ENCODE assay signal across 9 mouse cellular contexts in the genomic region with DNA sequence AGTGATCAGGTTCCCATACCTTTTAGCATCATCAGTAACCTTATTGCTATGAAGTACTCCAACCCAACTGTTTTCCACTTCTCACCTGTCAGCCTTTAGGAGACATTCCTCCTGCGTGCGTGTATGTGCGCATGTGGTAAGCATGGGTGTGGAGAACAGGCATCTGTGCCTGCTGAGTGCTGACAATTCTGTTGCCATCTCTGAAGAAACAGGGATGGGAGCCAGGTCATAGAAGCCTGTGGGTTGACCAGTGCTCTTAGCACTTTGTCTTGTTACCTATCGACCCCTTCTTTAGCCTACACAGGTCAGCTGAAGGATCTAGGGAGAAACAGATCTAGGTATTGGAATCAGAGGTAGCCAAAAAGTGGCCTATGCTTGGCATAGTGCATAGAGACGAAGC. TPM values are rescaled to one million over a fixed set of nuclear protein-coding genes. Genes with fewer than 3 reads are reported as not detected.
A peak's percentile ranks its signal among the peaks of the same experiment; 100 is the strongest.
DNase-seq lines count a peak whose midpoint lies in the region; ATAC-seq lines count a peak whose summit lies in the region.
"Had no signal": no experiment of that assay in that cellular context is flagged by ENCODE, and none has a peak within 500 bp of the region (broad histone marks: within the 10 kb centered on the region; RNA-seq: fewer than 3 reads in every experiment).

No protein-coding gene starts in this region.

- H3K36me3 ChIP-seq in heart, embryonic 11.5 days (ENCODE audit: control insufficient read depth, insufficient read depth, low read length), result no peaks in the 10 kb centered on the region
- H3K36me3 ChIP-seq in lung, embryonic 16.5 days (ENCODE audit: control insufficient read depth, insufficient read depth, low read length), result no peaks in the 10 kb centered on the region
- no peaks in the 10 kb centered on the region for H3K36me3 ChIP-seq in embryonic facial prominence, embryonic 15.5 days
- no peaks in the 10 kb centered on the region for H3K36me3 ChIP-seq in stomach, embryonic 15.5 days

- no peak overlapping the region for H3K9ac ChIP-seq in heart, embryonic 11.5 days (ENCODE audit: low read depth, low read length)
- peak overlapping the region; percentile 21; the same call in 1 of the 2 replicates for H3K9ac ChIP-seq in lung, embryonic 16.5 days (ENCODE audit: low read length)
- no peak overlapping the region for H3K9ac ChIP-seq in embryonic facial prominence, embryonic 15.5 days
- H3K9ac ChIP-seq in stomach, embryonic 15.5 days, result no peak overlapping the region
- H3K9ac ChIP-seq: liver, embryonic 14.5 days had no signal

- no peaks in the 10 kb centered on the region for H3K9me3 ChIP-seq in heart, embryonic 11.5 days (replicated peaks; ENCODE audit: control insufficient read depth, low read length)
- H3K9me3 ChIP-seq in lung, embryonic 16.5 days (ENCODE audit: control insufficient read depth, low read length), result no peaks in the 10 kb centered on the region
- H3K9me3 ChIP-seq in embryonic facial prominence, embryonic 15.5 days (replicated peaks), result no peaks in the 10 kb centered on the region
- no peaks in the 10 kb centered on the region for H3K9me3 ChIP-seq in stomach, embryonic 15.5 days

- ATAC-seq in heart, embryonic 11.5 days (replicated peaks; ENCODE audit: insufficient number of reproducible peaks, low FRiP score, low TSS enrichment), result no peak
- no peak for ATAC-seq in lung, embryonic 16.5 days (ENCODE audit: low read depth)
- no peak for ATAC-seq in embryonic facial prominence, embryonic 15.5 days (ENCODE audit: insufficient number of reproducible peaks, low FRiP score, low TSS enrichment, low read depth)
- no peak for ATAC-seq in stomach, embryonic 15.5 days (ENCODE audit: insufficient read depth, low FRiP score, low read depth)

- H3K4me3 ChIP-seq in heart, embryonic 11.5 days (ENCODE audit: low read depth, low read length), result no peak overlapping the region
- no peak overlapping the region for H3K4me3 ChIP-seq in lung, embryonic 16.5 days (ENCODE audit: low read length)
- H3K4me3 ChIP-seq in embryonic facial prominence, embryonic 15.5 days (replicated peaks), result no peak overlapping the region
- no peak overlapping the region for H3K4me3 ChIP-seq in stomach, embryonic 15.5 days (replicated peaks)

- WGBS in heart, embryonic 11.5 days (ENCODE audit: insufficient replicate concordance), result 86% methylated on average over 5 of the region's 5 CpGs
- 83% methylated on average over 5 of the region's 5 CpGs for WGBS in lung, embryonic 16.5 days
- 81% methylated on average over 5 of the region's 5 CpGs for WGBS in embryonic facial prominence, embryonic 15.5 days
- 85% methylated on average over 5 of the region's 5 CpGs for WGBS in stomach, embryonic 15.5 days

- no peaks in the 10 kb centered on the region for H3K27me3 ChIP-seq in heart, embryonic 11.5 days (ENCODE audit: control insufficient read depth, insufficient read depth, low read length)
- H3K27me3 ChIP-seq in lung, embryonic 16.5 days (ENCODE audit: control insufficient read depth, insufficient read depth, low read depth, low read length), result no peaks in the 10 kb centered on the region
- no peaks in the 10 kb centered on the region for H3K27me3 ChIP-seq in embryonic facial prominence, embryonic 15.5 days
- no peaks in the 10 kb centered on the region for H3K27me3 ChIP-seq in stomach, embryonic 15.5 days (replicated peaks)

- H3K27ac ChIP-seq in heart, embryonic 11.5 days (ENCODE audit: low read depth, low read length), result peak overlapping the region; percentile 51; the same call in 1 of the 2 replicates
- H3K27ac ChIP-seq in lung, embryonic 16.5 days (ENCODE audit: low read length), result peak overlapping the region; percentile 67
- H3K27ac ChIP-seq in embryonic facial prominence, embryonic 15.5 days (replicated peaks), result peak overlapping the region; percentile 60
- H3K27ac ChIP-seq in stomach, embryonic 15.5 days, result peak overlapping the region; percentile 52
- H3K27ac ChIP-seq: liver, embryonic 14.5 days had no signal

- DNase-seq in heart, adult 8-10 months (ENCODE audit: low spot score), result no peak
- no peak for DNase-seq in lung, postnatal 10 days
- no peak for DNase-seq in adrenal gland, adult (ENCODE audit: inconsistent age in 2 of 2, low spot score in 1 of 2)
- DNase-seq in frontal cortex, postnatal 14 days (ENCODE audit: low spot score in 2 of 2), result no peak

- peaks cover 30% of the 10 kb centered on the region for H3K4me1 ChIP-seq in heart, embryonic 11.5 days (ENCODE audit: control insufficient read depth, insufficient read depth, low read length)
- H3K4me1 ChIP-seq in lung, embryonic 16.5 days (replicated peaks; ENCODE audit: control insufficient read depth, insufficient read depth, low read length), result peaks cover 24% of the 10 kb centered on the region
- peaks cover 49% of the 10 kb centered on the region for H3K4me1 ChIP-seq in embryonic facial prominence, embryonic 15.5 days
- peaks cover 23% of the 10 kb centered on the region for H3K4me1 ChIP-seq in stomach, embryonic 15.5 days

- no peak overlapping the region for H3K4me2 ChIP-seq in heart, embryonic 11.5 days
- no peak overlapping the region for H3K4me2 ChIP-seq in lung, embryonic 16.5 days (ENCODE audit: low read depth, low read length)
- H3K4me2 ChIP-seq in embryonic facial prominence, embryonic 15.5 days (replicated peaks), result 0 out of 2 replicates have a peak overlapping the region, but pooled peaks have one; percentile 19
- no peak overlapping the region for H3K4me2 ChIP-seq in stomach, embryonic 15.5 days

RNA-seq across cellular contexts. Expression of a gene that starts 35.9 kb away (rescaled TPM):
- polyA plus RNA-seq in heart, embryonic 11.5 days (2014; fragmentation: Nextera tagmentation; extraction: Ambion mirVana), result 2.5 and 3.0 TPM in 2 replicates
- 10 to 100 TPM in 3 of 4 experiments, 1 to 10 TPM in 1; 7.6 to 19.4 (median 16.8) TPM for total RNA-seq in heart, adult 8-10 months (2022)
- polyA plus RNA-seq in lung, embryonic 16.5 days (2015; fragmentation: Nextera tagmentation; extraction: Ambion mirVana), result 8.4 and 8.5 TPM in 2 replicates
- polyA plus RNA-seq in embryonic facial prominence, embryonic 15.5 days (2015; fragmentation: Nextera tagmentation; extraction: Ambion mirVana), result 17.7 and 19.8 TPM in 2 replicates
- 25.3 and 28.0 TPM in 2 replicates for polyA plus RNA-seq in stomach, embryonic 15.5 days (2015; fragmentation: Nextera tagmentation; extraction: Ambion mirVana)

RNA-seq across cellular contexts. Expression of a gene that starts 45.2 kb away (rescaled TPM):
- polyA plus RNA-seq in heart, embryonic 11.5 days (2014; fragmentation: Nextera tagmentation; extraction: Ambion mirVana), result 23.4 and 24.6 TPM in 2 replicates
- total RNA-seq in heart, adult 8-10 months (2022), result 1 to 10 TPM; 5.6 to 6.9 (median 5.9) TPM
- 24.0 and 24.2 TPM in 2 replicates for polyA plus RNA-seq in lung, embryonic 16.5 days (2015; fragmentation: Nextera tagmentation; extraction: Ambion mirVana)
- polyA plus RNA-seq in embryonic facial prominence, embryonic 15.5 days (2015; fragmentation: Nextera tagmentation; extraction: Ambion mirVana), result 23.8 and 25.1 TPM in 2 replicates
- polyA plus RNA-seq in stomach, embryonic 15.5 days (2015; fragmentation: Nextera tagmentation; extraction: Ambion mirVana), result 21.0 and 22.2 TPM in 2 replicates

RNA-seq across cellular contexts. Expression of a gene that starts 57.6 kb away (rescaled TPM):
- 16.5 and 21.0 TPM in 2 replicates for polyA plus RNA-seq in heart, embryonic 11.5 days (2014; fragmentation: Nextera tagmentation; extraction: Ambion mirVana)
- 10 to 100 TPM in 2 of 4 experiments, 1 to 10 TPM in 2; 8.1 to 11.2 (median 9.7) TPM for total RNA-seq in heart, adult 8-10 months (2022)
- 17.1 and 17.9 TPM in 2 replicates for polyA plus RNA-seq in lung, embryonic 16.5 days (2015; fragmentation: Nextera tagmentation; extraction: Ambion mirVana)
- 20.5 and 21.0 TPM in 2 replicates for polyA plus RNA-seq in embryonic facial prominence, embryonic 15.5 days (2015; fragmentation: Nextera tagmentation; extraction: Ambion mirVana)
- 18.4 and 21.3 TPM in 2 replicates for polyA plus RNA-seq in stomach, embryonic 15.5 days (2015; fragmentation: Nextera tagmentation; extraction: Ambion mirVana)
